Mouse (Mus musculus) hindbrain, embryonic 11.5 days (tissue): Measurements from ENCODE around the gene Vmn1r30. TPM values are rescaled to one million over a fixed set of nuclear protein-coding genes. Genes with fewer than 3 reads are reported as not detected.

Source experiments
- ATAC-seq: fragments of 200-750 bp; cut with Nextera tagmentation; 2 replicates; pipeline ENCODE4 v1.8.0; 2017; ENCODE audit warnings: mild to moderate bottlenecking, moderate TSS enrichment, moderate library complexity; ENCODE audit not compliant: low FRiP score
- DNase-seq: peaks from one replicate; pipeline ENCODE4 v3.0.0-alpha.2; 2015; ENCODE audit warnings: low spot score
- H3K27ac ChIP-seq: fragments of 300-500 bp; sonication (generic); 2 replicates; pipeline ENCODE4 v1.5.1; 2014; ENCODE audit warnings: mild to moderate bottlenecking, low read depth, low read length
- H3K27me3 ChIP-seq: fragments of 300-500 bp; sonication (generic); 2 replicates; pipeline ENCODE4 v1.6.1; 2014; ENCODE audit warnings: mild to moderate bottlenecking, low read length, moderate library complexity, mixed read lengths; ENCODE audit not compliant: control insufficient read depth, insufficient read depth
- H3K36me3 ChIP-seq: fragments of 300-500 bp; sonication (generic); 2 replicates; pipeline ENCODE4 v1.6.1; 2014; ENCODE audit warnings: mild to moderate bottlenecking, low read length, moderate library complexity, mixed read lengths; ENCODE audit not compliant: control insufficient read depth, insufficient read depth
- H3K4me1 ChIP-seq: fragments of 300-500 bp; sonication (generic); replicated peaks from 2 replicates; pipeline ENCODE4 v1.6.1; 2014; ENCODE audit warnings: low read length, mixed read lengths; ENCODE audit not compliant: control insufficient read depth, insufficient read depth
- H3K4me2 ChIP-seq: fragments of 300-500 bp; sonication (generic); replicated peaks from 2 replicates; pipeline ENCODE4 v1.6.1; 2014; ENCODE audit warnings: mild to moderate bottlenecking, low read depth, low read length
- H3K4me3 ChIP-seq: fragments of 300-500 bp; sonication (generic); 2 replicates; pipeline ENCODE4 v1.5.1; 2014; ENCODE audit warnings: low read depth, low read length
- H3K9ac ChIP-seq: fragments of 300-500 bp; sonication (generic); 2 replicates; pipeline ENCODE4 v1.6.1; 2014; ENCODE audit warnings: low read depth, low read length
- H3K9me3 ChIP-seq: fragments of 300-500 bp; sonication (generic); 2 replicates; pipeline ENCODE4 v1.6.1; 2016; ENCODE audit warnings: low read length; ENCODE audit not compliant: control insufficient read depth
- WGBS: fragments of 180-500 bp; shearing (Covaris S2); extraction: QIAGEN DNeasy Blood & Tissue Kit; methylation state at CpG from one replicate; pipeline ENCODE4 v1.1.7; 2014; 5-methylcytosine and 5-hydroxymethylcytosine counted together
- polyA plus RNA-seq: library from polyadenylated mRNA; unstranded; fragments of >200 nt; fragmentation: Nextera tagmentation; extraction: Ambion mirVana; gene quantifications from 2 replicates; pipeline ENCODE4 v1.2.1, GENCODE M21; 2014

Gene Vmn1r30
- polyA plus RNA-seq: not detected in 2 replicates

GRCm38 (mm10) chr6:58443285-58443684 lies at the start of gene Vmn1r30:
Vmn1r30 (minus strand) TSS chr6:58443385.
- H3K4me3 ChIP-seq: no peak within 1 kb of the TSS
- H3K36me3 ChIP-seq: no peaks in the 10 kb centered on the region
- H3K4me2 ChIP-seq: no peak within 1 kb of the TSS
- H3K9ac ChIP-seq: no peak within 1 kb of the TSS
- DNase-seq (no peak), ATAC-seq (no peak)
- H3K27me3 ChIP-seq: no peaks in the 10 kb centered on the region
- no peaks in the 10 kb centered on the region for H3K9me3 ChIP-seq
- H3K27ac ChIP-seq: no peak within 1 kb of the TSS
- no peaks in the 10 kb centered on the region for H3K4me1 ChIP-seq

- Histone ChIP-seq H3K4me3 (no peak within 1 kb of the TSS), H3K4me1 (no peaks in the 10 kb centered on the region), H3K9me3 (no peaks in the 10 kb centered on the region), H3K9ac (no peak within 1 kb of the TSS), H3K27ac (no peak within 1 kb of the TSS), H3K4me2 (no peak within 1 kb of the TSS), H3K36me3 (no peaks in the 10 kb centered on the region), H3K27me3 (no peaks in the 10 kb centered on the region)
- WGBS: 89% methylated on average over 1 of the region's 1 CpGs
- ATAC-seq (no peak), DNase-seq (no peak)
Observed at GRCm38 (mm10) chr6:58475230-58475629, 32.0 kb upstream of the Vmn1r30 start, which contains the start of gene Vmn1r31. Vmn1r31 (minus strand) TSS chr6:58475330.

Other genes starting within 250 kb of the Vmn1r30 start
- gene Vmn1r27, start 224.6 kb downstream of the Vmn1r30 start, polyA plus RNA-seq: not detected in 2 replicates
- not detected in 2 replicates for gene Vmn1r28, start 181.3 kb downstream of the Vmn1r30 start, polyA plus RNA-seq
- not detected in 2 replicates for gene Vmn1r29, start 141.8 kb downstream of the Vmn1r30 start, polyA plus RNA-seq
- gene Vmn1r31, start 31.9 kb upstream of the Vmn1r30 start, polyA plus RNA-seq: not detected in 2 replicates
- gene Abcg2, start 141.1 kb upstream of the Vmn1r30 start, polyA plus RNA-seq: 41.8 and 46.7 TPM in 2 replicates